Mouse (Mus musculus): ENCODE measurements around the gene Rce1.

The Rce1 gene

GRCm38 (mm10) chr19:4625179-4625828 lies at the start of gene Rce1:
Rce1 (minus strand) TSS chr19:4625641.
- in situ Hi-C loops (cut with MboI; ENCODE audit: unreplicated experiment in 2 of 2), result loop anchor here (5.0 to 10.0 kb wide), 3 partner anchors 128 to 377 kb away; partner anchors contain the start of gene 2010003K11Rik (in 2 of the 2)

GRCm38 (mm10) chr19:4672401-4672800 lies 47.0 kb upstream of the Rce1 start:
- in situ Hi-C loops (cut with MboI; ENCODE audit: unreplicated experiment in 2 of 2), result no loop called here

GRCm38 (mm10) chr19:4670776-4671175 lies 45.3 kb upstream of the Rce1 start:
- in situ Hi-C loops (cut with MboI; ENCODE audit: unreplicated experiment in 2 of 2), result no loop called here

GRCm38 (mm10) chr19:4666815-4667214 lies 41.4 kb upstream of the Rce1 start:
- in situ Hi-C loops (cut with MboI; ENCODE audit: unreplicated experiment in 2 of 2), result no loop called here

DNA sequence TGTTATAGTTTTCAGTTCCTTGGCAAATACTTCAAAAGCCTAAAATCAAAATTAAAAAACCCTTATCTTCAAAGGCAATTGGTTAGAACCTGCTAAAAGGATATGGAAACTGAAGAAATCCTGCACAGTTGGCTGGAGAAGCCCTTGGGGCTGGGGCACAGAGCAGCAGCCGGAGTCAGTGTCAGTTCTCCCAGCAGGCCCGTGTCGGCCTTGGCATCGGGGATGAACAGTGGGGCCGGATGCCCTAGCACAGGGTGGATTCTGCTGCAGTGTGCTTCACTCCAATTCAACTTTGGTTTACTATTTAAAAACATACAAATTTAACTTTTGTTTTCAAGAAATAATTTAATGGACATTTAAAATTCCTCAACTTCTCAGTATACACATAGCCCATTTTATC lies 32.7 kb upstream of the Rce1 start:
- in situ Hi-C loops (cut with MboI; ENCODE audit: unreplicated experiment in 2 of 2), result no loop called here

DNA sequence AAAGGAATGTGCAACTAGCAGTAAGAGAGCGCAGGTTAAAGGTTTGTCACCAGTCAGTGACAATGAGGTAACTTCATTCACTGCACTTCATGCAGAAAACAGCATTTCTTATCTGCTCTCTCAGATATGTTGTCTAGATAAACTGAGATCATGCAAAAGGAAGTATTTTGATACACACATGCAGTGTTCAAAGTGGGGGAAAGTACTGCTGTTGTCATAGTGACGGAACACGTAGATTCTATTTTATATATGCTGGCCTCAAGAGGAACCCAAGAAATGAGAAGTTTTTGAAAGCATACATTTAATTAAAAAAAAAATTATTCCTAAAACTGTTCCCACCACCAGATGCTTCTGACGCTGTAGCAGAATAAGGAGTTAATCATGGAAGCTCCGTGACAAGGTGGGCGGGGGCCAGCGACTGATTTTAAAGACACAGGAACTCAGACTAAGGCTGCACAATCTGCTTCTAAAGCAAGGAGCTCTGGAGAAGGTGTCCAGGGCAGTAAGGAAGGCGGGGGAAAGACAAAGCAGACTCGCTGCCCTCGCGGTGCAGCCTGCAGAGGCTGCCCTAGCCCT lies 21.6 kb upstream of the Rce1 start:
- in situ Hi-C loops (cut with MboI; ENCODE audit: unreplicated experiment in 2 of 2), result no loop called here

DNA sequence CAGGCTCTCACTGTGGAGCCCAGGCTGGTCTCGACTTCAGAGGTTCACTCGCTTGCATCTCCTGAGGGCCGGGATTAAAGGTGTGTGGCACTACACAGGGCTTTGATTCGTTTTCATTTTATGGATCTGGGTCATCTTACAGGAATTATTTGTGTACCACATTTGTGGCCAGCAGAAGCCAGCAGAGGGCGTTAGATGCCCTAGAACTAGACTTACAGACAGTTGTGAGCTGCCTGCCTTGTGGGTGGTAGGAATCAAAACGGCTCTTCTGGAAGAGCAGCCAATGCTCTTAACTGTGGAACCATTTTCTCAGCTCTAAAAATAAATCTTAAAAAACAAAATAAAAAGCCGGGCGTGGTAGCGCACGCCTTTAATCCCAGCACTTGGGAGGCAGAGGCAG lies 18.8 kb upstream of the Rce1 start:
- in situ Hi-C loops (cut with MboI; ENCODE audit: unreplicated experiment in 2 of 2), result no loop called here

DNA sequence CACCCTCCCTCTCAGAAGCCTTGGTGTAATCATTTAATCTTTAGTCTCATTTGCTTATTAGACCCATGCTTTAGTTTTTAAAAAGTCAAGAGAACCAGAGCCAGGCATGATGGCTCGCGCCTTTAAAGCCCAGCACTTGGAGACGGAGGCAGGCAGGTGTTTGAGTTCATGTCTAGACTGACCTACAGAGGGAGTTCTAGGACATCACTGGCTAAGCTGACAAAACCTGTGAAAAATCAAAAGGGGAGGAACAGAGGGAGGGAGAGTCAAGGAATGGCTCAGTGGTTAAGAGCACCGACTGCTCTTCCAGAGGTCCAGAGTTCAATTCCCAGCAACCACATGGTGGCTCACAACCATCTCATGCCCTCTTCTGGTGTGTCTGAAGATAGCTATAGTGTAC lies 10.5 kb upstream of the Rce1 start:
- in situ Hi-C loops (cut with MboI; ENCODE audit: unreplicated experiment in 2 of 2), result loop anchor here in 1 of 2 experiments (10.0 kb wide), 1 partner anchor 209 kb away; no protein-coding TSS in a partner anchor

GRCm38 (mm10) chr19:4628819-4629218 lies 3.4 kb upstream of the Rce1 start:
- in situ Hi-C loops (cut with MboI; ENCODE audit: unreplicated experiment in 2 of 2), result loop anchor here (5.0 to 10.0 kb wide), 3 partner anchors 132 to 373 kb away; partner anchors contain the start of gene 2010003K11Rik (in 2 of the 2)

DNA sequence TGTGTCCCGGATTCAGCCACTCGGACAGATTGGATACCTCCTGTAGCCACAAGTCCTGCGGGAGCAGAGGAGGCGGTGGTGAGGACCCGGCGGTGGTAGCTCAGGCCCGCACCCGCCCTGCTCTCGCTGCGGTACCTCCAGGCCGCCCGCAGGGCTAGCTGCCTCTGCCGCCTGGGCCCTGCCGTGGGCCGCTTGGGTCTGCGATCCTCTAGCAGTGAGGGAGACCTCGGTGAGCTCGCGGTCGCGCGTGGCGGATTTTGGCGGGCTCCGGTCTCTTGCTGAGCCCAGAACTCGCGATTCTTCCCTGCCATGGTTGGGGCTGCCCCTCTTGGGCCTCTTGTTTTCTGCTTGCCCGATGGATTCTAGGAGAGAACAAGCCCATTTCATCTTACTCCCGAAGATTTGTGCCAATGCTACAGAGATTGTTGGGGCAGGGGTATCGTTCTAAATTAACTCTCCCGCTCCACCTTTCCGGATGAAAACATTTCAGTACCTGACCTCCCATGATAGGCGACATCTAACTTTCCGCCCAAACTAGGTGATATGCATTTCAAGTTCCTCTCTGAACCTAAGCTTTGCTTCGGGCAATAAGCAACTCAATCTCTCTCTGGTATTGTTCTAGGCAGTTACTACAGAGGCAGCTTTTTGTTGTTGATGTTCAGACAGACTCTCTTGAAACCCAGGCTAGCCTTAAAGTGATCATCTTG lies 541 bp upstream of the Rce1 start:
- in situ Hi-C loops (cut with MboI; ENCODE audit: unreplicated experiment in 2 of 2), result loop anchor here (5.0 to 10.0 kb wide), 3 partner anchors 129 to 376 kb away; partner anchors contain the start of gene 2010003K11Rik (in 2 of the 2)

- in situ Hi-C loops (cut with MboI; ENCODE audit: unreplicated experiment in 2 of 2), result loop anchor here (5.0 to 10.0 kb wide), 3 partner anchors 127 to 378 kb away; partner anchors contain the start of gene 2010003K11Rik (in 2 of the 2)
Observed at GRCm38 (mm10) chr19:4624406-4625178, 849 bp downstream of the Rce1 start.

GRCm38 (mm10) chr19:4624006-4624405 lies 1.4 kb downstream of the Rce1 start:
- in situ Hi-C loops (cut with MboI; ENCODE audit: unreplicated experiment in 2 of 2), result loop anchor here in 1 of 2 experiments (10.0 kb wide), 1 partner anchor 129 kb away; the partner anchor contains the start of gene 2010003K11Rik

DNA sequence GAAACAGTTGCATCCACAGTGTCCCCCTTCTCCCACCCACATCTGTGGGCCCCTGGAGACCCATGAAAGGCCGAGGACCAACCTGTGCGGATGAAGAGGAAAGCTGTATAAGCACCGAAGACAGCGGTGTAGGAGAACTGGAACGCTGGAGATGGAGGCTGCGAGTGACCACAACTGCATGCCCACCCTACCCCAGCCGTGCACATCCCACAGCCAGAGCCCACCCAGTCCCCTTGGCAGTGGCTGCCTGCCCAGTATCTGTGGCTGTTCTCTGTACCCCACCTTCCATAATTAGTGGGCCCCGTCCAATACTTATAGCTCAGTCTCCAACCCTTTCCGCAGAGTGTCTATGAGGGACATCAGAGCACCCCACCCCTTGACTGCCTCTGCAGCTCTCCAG lies 2.0 kb downstream of the Rce1 start:
- in situ Hi-C loops (cut with MboI; ENCODE audit: unreplicated experiment in 2 of 2), result loop anchor here in 1 of 2 experiments (10.0 kb wide), 1 partner anchor 129 kb away; the partner anchor contains the start of gene 2010003K11Rik

- in situ Hi-C loops (cut with MboI; ENCODE audit: unreplicated experiment in 2 of 2), result loop anchor here in 1 of 2 experiments (10.0 kb wide), 1 partner anchor 128 kb away; the partner anchor contains the start of gene 2010003K11Rik
Observed at GRCm38 (mm10) chr19:4622780-4623179, 2.7 kb downstream of the Rce1 start.

GRCm38 (mm10) chr19:4620721-4621120 lies 4.7 kb downstream of the Rce1 start:
- in situ Hi-C loops (cut with MboI; ENCODE audit: unreplicated experiment in 2 of 2), result loop anchor here in 1 of 2 experiments (10.0 kb wide), 1 partner anchor 126 kb away; the partner anchor contains the start of gene 2010003K11Rik

GRCm38 (mm10) chr19:4619461-4619860 lies 6.0 kb downstream of the Rce1 start:
- in situ Hi-C loops (cut with MboI; ENCODE audit: unreplicated experiment in 2 of 2), result no loop called here

DNA sequence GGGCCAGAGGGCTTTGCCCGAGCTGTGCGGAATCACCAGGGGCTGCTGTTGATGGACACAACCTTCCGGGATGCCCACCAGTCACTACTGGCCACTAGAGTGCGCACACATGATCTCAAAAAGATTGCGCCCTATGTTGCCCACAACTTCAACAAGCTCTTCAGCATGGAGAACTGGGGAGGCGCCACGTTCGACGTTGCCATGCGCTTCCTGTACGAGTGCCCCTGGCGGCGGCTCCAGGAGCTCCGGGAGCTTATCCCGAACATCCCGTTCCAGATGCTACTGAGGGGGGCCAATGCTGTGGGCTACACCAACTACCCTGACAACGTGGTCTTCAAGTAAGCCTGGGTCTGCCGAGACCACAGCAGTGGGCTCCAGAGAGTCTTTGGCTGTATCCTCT lies 7.3 kb downstream of the Rce1 start:
- in situ Hi-C loops (cut with MboI; ENCODE audit: unreplicated experiment in 2 of 2), result no loop called here

- in situ Hi-C loops (cut with MboI; ENCODE audit: unreplicated experiment in 2 of 2), result no loop called here
Observed at GRCm38 (mm10) chr19:4616546-4616945, 8.9 kb downstream of the Rce1 start.

DNA sequence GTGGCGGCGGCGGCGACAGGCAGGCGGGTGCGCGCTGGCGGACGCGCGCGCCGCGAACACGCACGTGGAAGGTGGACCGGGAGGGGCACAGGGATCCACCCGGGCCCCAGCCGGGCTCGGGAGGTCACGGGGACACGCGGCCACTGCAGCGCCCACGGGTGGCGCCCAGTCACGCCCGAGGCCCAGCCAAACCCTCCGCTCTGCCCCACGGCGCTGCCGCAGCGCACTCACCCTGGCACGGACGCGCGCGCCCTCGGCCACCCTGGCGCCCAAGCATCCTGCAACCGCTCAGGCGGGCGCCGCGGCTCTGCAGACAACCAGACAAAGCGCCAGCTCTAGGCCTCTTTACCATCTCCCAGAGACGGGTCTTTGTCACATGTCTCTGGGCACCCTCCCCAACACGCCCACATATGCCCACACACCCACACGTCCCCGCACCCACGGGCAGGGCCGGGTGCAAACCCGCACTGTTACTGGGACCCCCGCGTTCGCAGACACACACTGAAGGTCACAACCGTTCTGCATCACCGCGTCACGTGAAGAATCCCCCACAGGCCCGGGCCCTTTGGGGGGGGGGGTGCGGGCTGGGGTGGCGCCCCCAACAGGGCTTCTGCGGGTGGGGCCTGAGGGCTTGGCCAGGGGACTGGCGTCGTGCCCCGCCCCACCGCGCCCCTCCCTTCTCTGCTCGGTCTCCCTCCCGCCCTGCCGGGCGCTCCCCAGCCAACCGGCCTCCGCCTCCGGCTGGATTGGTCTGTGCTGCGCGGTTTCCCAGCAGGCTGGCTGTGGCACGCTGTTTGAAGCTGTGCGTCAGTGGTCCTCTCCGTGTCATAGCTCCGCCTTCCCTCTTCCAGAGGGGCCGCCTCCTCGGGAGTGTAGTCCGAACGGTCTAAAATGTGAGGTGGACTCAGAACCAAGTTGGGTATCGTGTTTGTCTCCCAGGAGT lies 10.0 kb downstream of the Rce1 start, which contains the start of gene Lrfn4:
Gene Lrfn4, minus strand, starts transcription at position 517 of the 943 bp plus-strand sequence.
- in situ Hi-C loops (cut with MboI; ENCODE audit: unreplicated experiment in 2 of 2), result no loop called here
